Mouse (Mus musculus): ENCODE measurements around the gene Etv4. TPM values are rescaled to one million over a fixed set of nuclear protein-coding genes. Genes with fewer than 3 reads are reported as not detected.

The Etv4 gene
- polyA plus RNA-seq, 1 experiment from 2014 or later: 3.5 TPM

- Histone ChIP-seq H3K9me3 (replicated peaks) (no peaks in the 10 kb centered on the region), H3K27me3 (peaks cover 17% of the 10 kb centered on the region), H3K4me1 (replicated peaks) (peaks cover 19% of the 10 kb centered on the region), H3K4me2 (no peak overlapping the region), H3K27ac (no peak overlapping the region), H3K9ac (no peak overlapping the region), H3K36me3 (no peaks in the 10 kb centered on the region), H3K4me3 (no peak overlapping the region)
- WGBS: 3% methylated on average over 7 of the region's 7 CpGs
- ATAC-seq (replicated peaks; ENCODE audit: insufficient number of reproducible peaks, insufficient read depth, low FRiP score, low read depth): no peak
Measured at GRCm38 (mm10) chr11:101813259-101813658, 28.1 kb upstream of the Etv4 start.

GRCm38 (mm10) chr11:101809060-101809828 is 24.1 kb upstream of the Etv4 start:
- Histone ChIP-seq H3K4me2 (no peak overlapping the region), H3K36me3 (no peaks in the 10 kb centered on the region), H3K4me3 (no peak overlapping the region), H3K27me3 (peaks cover 27% of the 10 kb centered on the region), H3K4me1 (replicated peaks) (peaks cover 2% of the 10 kb centered on the region), H3K9ac (no peak overlapping the region), H3K27ac (no peak overlapping the region), H3K9me3 (replicated peaks) (no peaks in the 10 kb centered on the region)
- no peak for ATAC-seq (replicated peaks; ENCODE audit: insufficient number of reproducible peaks, insufficient read depth, low FRiP score, low read depth)
- WGBS: 49% methylated on average over 15 of the region's 15 CpGs

- H3K36me3 ChIP-seq: no peaks in the 10 kb centered on the region
- H3K27ac ChIP-seq: no peak overlapping the region
- no peaks in the 10 kb centered on the region for H3K4me1 ChIP-seq (replicated peaks)
- H3K27me3 ChIP-seq: peaks cover 27% of the 10 kb centered on the region
- no peak overlapping the region for H3K4me3 ChIP-seq
- no peak overlapping the region for H3K9ac ChIP-seq
- ATAC-seq (replicated peaks; ENCODE audit: insufficient number of reproducible peaks, insufficient read depth, low FRiP score, low read depth): no peak
- no peaks in the 10 kb centered on the region for H3K9me3 ChIP-seq (replicated peaks)
- H3K4me2 ChIP-seq: no peak overlapping the region
- WGBS: 74% methylated on average over 10 of the region's 10 CpGs
Measured at GRCm38 (mm10) chr11:101807266-101807665, 22.1 kb upstream of the Etv4 start.

GRCm38 (mm10) chr11:101806741-101807140 is 21.6 kb upstream of the Etv4 start:
- H3K4me2 ChIP-seq: no peak overlapping the region
- no peak for ATAC-seq (replicated peaks; ENCODE audit: insufficient number of reproducible peaks, insufficient read depth, low FRiP score, low read depth)
- WGBS: 51% methylated on average over 12 of the region's 12 CpGs

GRCm38 (mm10) chr11:101805113-101805704 is 20.0 kb upstream of the Etv4 start:
- WGBS: 74% methylated on average over 8 of the region's 8 CpGs
- Histone ChIP-seq H3K4me1 (replicated peaks) (peaks cover 9% of the 10 kb centered on the region), H3K4me2 (no peak overlapping the region), H3K27me3 (peaks cover 21% of the 10 kb centered on the region), H3K36me3 (no peaks in the 10 kb centered on the region), H3K27ac (no peak overlapping the region), H3K9ac (no peak overlapping the region), H3K4me3 (no peak overlapping the region), H3K9me3 (replicated peaks) (no peaks in the 10 kb centered on the region)
- no peak for ATAC-seq (replicated peaks; ENCODE audit: insufficient number of reproducible peaks, insufficient read depth, low FRiP score, low read depth)

More at GRCm38 (mm10) chr11:101806741-101807140, 21.6 kb upstream of the Etv4 start:
- Histone ChIP-seq H3K9me3 (replicated peaks) (no peaks in the 10 kb centered on the region), H3K9ac (no peak overlapping the region), H3K4me1 (replicated peaks) (peaks cover 4% of the 10 kb centered on the region; the same call in 1 of the 2 replicates), H3K27ac (no peak overlapping the region), H3K4me3 (no peak overlapping the region), H3K36me3 (no peaks in the 10 kb centered on the region), H3K27me3 (peaks cover 27% of the 10 kb centered on the region)

- Histone ChIP-seq H3K36me3 (no peaks in the 10 kb centered on the region), H3K4me3 (no peak overlapping the region), H3K27me3 (no peaks in the 10 kb centered on the region), H3K9ac (no peak overlapping the region), H3K27ac (no peak overlapping the region), H3K4me2 (no peak overlapping the region), H3K9me3 (replicated peaks) (no peaks in the 10 kb centered on the region), H3K4me1 (replicated peaks) (peaks cover 9% of the 10 kb centered on the region)
- ATAC-seq (replicated peaks; ENCODE audit: insufficient number of reproducible peaks, insufficient read depth, low FRiP score, low read depth): no peak
- 7% methylated on average over 5 of the region's 5 CpGs for WGBS
Measured at GRCm38 (mm10) chr11:101801386-101801785, 16.2 kb upstream of the Etv4 start.

- no peaks in the 10 kb centered on the region for H3K36me3 ChIP-seq
- H3K4me2 ChIP-seq: no peak overlapping the region
- H3K4me1 ChIP-seq (replicated peaks): peaks cover 9% of the 10 kb centered on the region
- no peaks in the 10 kb centered on the region for H3K9me3 ChIP-seq (replicated peaks)
- no peak overlapping the region for H3K4me3 ChIP-seq
- ATAC-seq (replicated peaks; ENCODE audit: insufficient number of reproducible peaks, insufficient read depth, low FRiP score, low read depth): no peak
- no peaks in the 10 kb centered on the region for H3K27me3 ChIP-seq
- H3K9ac ChIP-seq: no peak overlapping the region
- no peak overlapping the region for H3K27ac ChIP-seq
- WGBS: 40% methylated on average over 8 of the region's 8 CpGs
Measured at GRCm38 (mm10) chr11:101798083-101798482, 12.9 kb upstream of the Etv4 start.

GRCm38 (mm10) chr11:101797355-101797754 is 12.2 kb upstream of the Etv4 start:
- Histone ChIP-seq H3K36me3 (no peaks in the 10 kb centered on the region), H3K9ac (no peak overlapping the region), H3K27me3 (no peaks in the 10 kb centered on the region), H3K4me1 (replicated peaks) (peaks cover 9% of the 10 kb centered on the region), H3K4me2 (no peak overlapping the region), H3K27ac (no peak overlapping the region), H3K4me3 (no peak overlapping the region), H3K9me3 (replicated peaks) (no peaks in the 10 kb centered on the region)
- 81% methylated on average over 2 of the region's 2 CpGs for WGBS
- ATAC-seq (replicated peaks; ENCODE audit: insufficient number of reproducible peaks, insufficient read depth, low FRiP score, low read depth): no peak

GRCm38 (mm10) chr11:101790811-101791526 is 5.8 kb upstream of the Etv4 start:
- peak overlapping the region; percentile 35 for H3K4me3 ChIP-seq
- H3K4me1 ChIP-seq (replicated peaks): peaks cover 21% of the 10 kb centered on the region
- peak overlapping the region; percentile 94 for H3K27ac ChIP-seq
- H3K9me3 ChIP-seq (replicated peaks): no peaks in the 10 kb centered on the region
- no peaks in the 10 kb centered on the region for H3K36me3 ChIP-seq
- peak overlapping the region; percentile 34; the same call in 1 of the 2 replicates for H3K9ac ChIP-seq
- peak overlapping the region; percentile 65 for H3K4me2 ChIP-seq
- peaks cover 25% of the 10 kb centered on the region for H3K27me3 ChIP-seq
- WGBS: 16% methylated on average over 19 of the region's 19 CpGs
- peak; percentile 77 for ATAC-seq (replicated peaks; ENCODE audit: insufficient number of reproducible peaks, insufficient read depth, low FRiP score, low read depth)

GRCm38 (mm10) chr11:101787432-101787831 is 2.3 kb upstream of the Etv4 start:
- 89% methylated on average over 1 of the region's 1 CpGs for WGBS
- ATAC-seq (replicated peaks; ENCODE audit: insufficient number of reproducible peaks, insufficient read depth, low FRiP score, low read depth): no peak
- Histone ChIP-seq H3K36me3 (no peaks in the 10 kb centered on the region), H3K27ac (no peak overlapping the region), H3K27me3 (peaks cover 57% of the 10 kb centered on the region), H3K9me3 (replicated peaks) (no peaks in the 10 kb centered on the region), H3K4me2 (no peak overlapping the region), H3K9ac (no peak overlapping the region), H3K4me3 (no peak overlapping the region), H3K4me1 (replicated peaks) (peaks cover 44% of the 10 kb centered on the region)

- no peak overlapping the region for H3K4me2 ChIP-seq
- H3K9me3 ChIP-seq (replicated peaks): no peaks in the 10 kb centered on the region
- H3K9ac ChIP-seq: no peak overlapping the region
- no peaks in the 10 kb centered on the region for H3K36me3 ChIP-seq
- no peak overlapping the region for H3K27ac ChIP-seq
- peaks cover 39% of the 10 kb centered on the region for H3K4me1 ChIP-seq (replicated peaks)
- 67% methylated on average over 7 of the region's 7 CpGs for WGBS
- H3K4me3 ChIP-seq: no peak overlapping the region
- peaks cover 65% of the 10 kb centered on the region for H3K27me3 ChIP-seq
- ATAC-seq (replicated peaks; ENCODE audit: insufficient number of reproducible peaks, insufficient read depth, low FRiP score, low read depth): no peak
Measured at GRCm38 (mm10) chr11:101786651-101787050, 1.5 kb upstream of the Etv4 start.
